Mouse (Mus musculus) midbrain, embryonic 10.5 days (tissue): ENCODE data around the gene Zmat5. TPM values are rescaled to one million over a fixed set of nuclear protein-coding genes. Genes with fewer than 3 reads are reported as not detected.
A peak's percentile ranks its signal among the peaks of the same experiment; 100 is the strongest.

Source experiments
- DNase-seq: peaks from one replicate; pipeline ENCODE4 v3.0.0-alpha.2; 2017; ENCODE audit warnings: low spot score
- H3K27ac ChIP-seq: fragments of 300-500 bp; sonication (generic); replicated peaks from 2 replicates; pipeline ENCODE4 v1.5.1; 2016; ENCODE audit warnings: mild to moderate bottlenecking
- H3K27me3 ChIP-seq: fragments of 300-500 bp; sonication (generic); 2 replicates; pipeline ENCODE4 v1.6.1; 2016; ENCODE audit warnings: low read depth, mild to moderate bottlenecking; ENCODE audit not compliant: poor library complexity, severe bottlenecking
- H3K36me3 ChIP-seq: fragments of 300-500 bp; sonication (generic); 2 replicates; pipeline ENCODE4 v1.6.1; 2016; ENCODE audit warnings: mild to moderate bottlenecking, moderate library complexity
- H3K4me1 ChIP-seq: fragments of 300-500 bp; sonication (generic); 2 replicates; pipeline ENCODE4 v1.6.1; 2016
- H3K4me3 ChIP-seq: fragments of 300-500 bp; sonication (generic); 2 replicates; pipeline ENCODE4 v1.5.1; 2016; ENCODE audit warnings: mild to moderate bottlenecking, moderate library complexity
- H3K9me3 ChIP-seq: fragments of 300-500 bp; sonication (generic); replicated peaks from 2 replicates; pipeline ENCODE4 v1.6.1; 2016; ENCODE audit warnings: mild to moderate bottlenecking
- WGBS: fragments of 180-500 bp; shearing (Covaris S2); methylation state at CpG from one replicate; pipeline ENCODE4 v1.1.7; 2016; 5-methylcytosine and 5-hydroxymethylcytosine counted together
- polyA plus RNA-seq: library from polyadenylated mRNA; unstranded; fragments of >200 nt; fragmentation: Nextera tagmentation; extraction: Ambion mirVana; gene quantifications from 2 replicates; pipeline ENCODE4 v1.2.1, GENCODE M21; 2016

Gene Zmat5
- polyA plus RNA-seq, 1 experiment from 2014 or later: 86.7 TPM

DNA sequence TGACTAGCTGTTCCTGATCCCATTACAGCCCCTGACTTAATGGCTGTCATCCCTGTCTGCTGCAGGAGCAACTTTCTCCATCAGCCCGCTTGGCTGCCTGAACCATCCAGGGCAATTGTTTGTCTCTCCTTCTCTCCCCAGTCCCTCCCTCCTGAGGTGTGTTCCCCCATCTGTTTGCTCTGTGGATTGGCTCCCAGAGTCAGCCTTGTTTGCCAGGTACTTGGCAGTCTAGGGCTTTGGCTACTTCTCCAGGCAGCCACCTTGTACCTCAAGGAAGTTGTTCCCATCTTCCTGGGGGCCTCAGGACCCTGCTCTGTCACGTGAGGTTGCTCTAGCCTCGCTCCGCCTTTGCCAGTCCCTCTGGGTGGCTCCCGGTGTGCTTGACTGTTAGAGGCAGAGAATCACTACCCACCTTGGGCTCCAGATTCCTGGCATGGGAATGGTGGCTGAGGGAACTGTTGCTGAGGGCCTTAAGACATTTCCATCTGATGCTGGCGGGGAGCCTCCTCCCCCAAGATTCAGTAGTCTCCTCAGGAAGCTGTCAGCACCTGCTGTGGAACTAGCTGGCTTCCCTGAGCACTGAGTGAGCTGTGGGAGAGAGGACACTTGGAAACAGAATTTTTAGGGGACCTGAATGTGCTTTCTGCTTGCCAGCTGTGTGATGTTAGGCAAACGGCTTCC, 16.6 kb downstream of the Zmat5 start:
- H3K4me3 ChIP-seq: no peak overlapping the region
- H3K4me1 ChIP-seq: peaks cover 5% of the 10 kb centered on the region; the same call in 1 of the 2 replicates
- 0 out of 2 replicates have a peak overlapping the region, but pooled peaks have one; percentile 4 for H3K27ac ChIP-seq
- 58% methylated on average over 7 of the region's 7 CpGs for WGBS
- no peak for DNase-seq
- no peaks in the 10 kb centered on the region for H3K9me3 ChIP-seq
- peaks cover 38% of the 10 kb centered on the region for H3K36me3 ChIP-seq
- H3K27me3 ChIP-seq: no peaks in the 10 kb centered on the region

DNA sequence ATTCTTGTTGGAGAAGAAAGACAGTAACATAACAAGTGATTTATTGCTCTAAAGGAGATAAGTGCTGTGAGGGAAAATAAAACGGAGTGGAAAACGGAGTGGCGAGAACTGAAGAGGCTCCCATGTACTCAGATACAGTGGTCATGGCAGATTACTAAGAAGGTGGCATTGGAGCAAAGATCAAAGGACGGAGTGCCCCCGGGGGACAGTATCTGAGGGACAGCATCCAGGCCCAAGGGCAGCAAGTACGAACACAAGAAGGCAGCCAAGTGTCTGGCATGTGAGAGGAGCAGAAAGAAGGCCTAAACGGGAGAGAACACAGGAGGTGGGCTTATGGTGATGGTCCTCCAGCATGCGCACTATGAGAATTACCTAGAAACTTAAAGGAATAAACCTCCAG, 17.2 kb downstream of the Zmat5 start:
- H3K9me3 ChIP-seq: no peaks in the 10 kb centered on the region
- H3K4me1 ChIP-seq: peaks cover 5% of the 10 kb centered on the region; the same call in 1 of the 2 replicates
- WGBS: 88% methylated on average over 8 of the region's 8 CpGs
- H3K27me3 ChIP-seq: no peaks in the 10 kb centered on the region
- DNase-seq: no peak
- no peak overlapping the region for H3K27ac ChIP-seq
- peaks cover 45% of the 10 kb centered on the region for H3K36me3 ChIP-seq
- H3K4me3 ChIP-seq: no peak overlapping the region

DNA sequence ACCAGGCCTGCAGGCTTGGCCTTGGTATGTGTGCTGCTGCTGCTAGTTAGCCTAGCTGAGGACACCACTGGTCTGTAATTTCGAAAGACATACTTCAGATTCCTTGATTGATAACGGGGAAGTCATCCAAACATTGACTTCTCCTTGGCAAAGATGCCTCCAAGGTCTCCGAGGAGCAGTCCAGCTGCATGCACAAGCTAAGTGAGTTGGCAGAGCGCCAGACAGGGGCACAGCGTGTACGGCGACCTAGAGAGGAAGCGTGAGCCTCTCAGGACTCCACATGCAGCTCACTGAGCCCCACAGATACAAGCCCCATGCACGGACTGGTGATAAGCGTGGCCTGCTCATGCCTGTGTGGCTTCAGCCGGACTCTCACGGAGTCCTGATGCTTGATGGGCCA, 25.1 kb downstream of the Zmat5 start:
- Histone ChIP-seq H3K9me3 (no peaks in the 10 kb centered on the region), H3K36me3 (peaks cover 36% of the 10 kb centered on the region), H3K27me3 (peaks cover 2% of the 10 kb centered on the region; the same call in 1 of the 2 replicates), H3K4me3 (no peak overlapping the region), H3K27ac (no peak overlapping the region), H3K4me1 (peaks cover 13% of the 10 kb centered on the region)
- 92% methylated on average over 12 of the region's 12 CpGs for whole genome bisulfite sequencing
- DNase-seq: no peak

DNA sequence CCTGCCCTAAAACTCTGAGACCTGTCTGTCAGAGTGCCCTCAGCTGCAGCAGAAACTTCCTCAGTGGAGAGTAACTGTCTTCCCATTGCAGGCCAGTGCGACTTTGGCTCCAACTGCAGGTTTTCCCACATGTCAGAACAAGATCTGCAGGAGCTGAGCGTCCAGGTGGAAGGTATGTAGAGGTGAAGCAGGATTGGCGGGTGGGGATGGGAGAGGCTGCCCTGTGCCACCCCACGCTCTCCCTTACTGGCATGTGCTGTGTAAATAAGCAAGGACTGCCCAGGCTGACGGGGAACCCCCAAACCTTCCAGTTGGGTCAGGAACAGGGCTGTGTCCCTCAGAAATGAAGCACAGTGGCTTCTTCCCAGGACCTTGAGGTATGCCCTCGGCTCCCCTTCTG, 25.6 kb downstream of the Zmat5 start:
- H3K4me1 ChIP-seq: peaks cover 18% of the 10 kb centered on the region
- H3K27me3 ChIP-seq: peaks cover 7% of the 10 kb centered on the region
- no peak for DNase-seq
- H3K4me3 ChIP-seq: no peak overlapping the region
- WGBS: 80% methylated on average over 6 of the region's 6 CpGs
- peaks cover 31% of the 10 kb centered on the region for H3K36me3 ChIP-seq
- no peaks in the 10 kb centered on the region for H3K9me3 ChIP-seq
- no peak overlapping the region for H3K27ac ChIP-seq

DNA sequence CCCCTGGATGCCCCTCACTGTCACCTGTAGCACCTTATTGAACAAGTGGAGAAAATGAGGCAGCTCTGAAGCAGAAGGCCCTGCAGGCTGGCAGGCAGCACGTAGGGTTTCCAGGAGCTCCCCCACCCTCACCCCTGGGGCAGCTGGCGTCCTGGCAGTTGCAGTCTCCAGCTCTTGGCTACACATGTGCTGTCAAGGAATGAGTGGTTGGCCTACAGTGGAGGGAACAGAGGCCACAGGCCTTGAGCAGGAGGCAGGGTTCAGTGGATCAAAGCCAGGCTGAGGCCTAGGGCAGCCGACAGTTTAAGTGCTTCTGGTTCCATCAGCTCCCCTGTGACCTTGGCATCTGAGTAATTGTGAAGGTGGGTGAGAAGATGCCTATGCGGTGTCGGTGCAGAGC, 26.4 kb downstream of the Zmat5 start:
- H3K4me3 ChIP-seq: no peak overlapping the region
- no peaks in the 10 kb centered on the region for H3K9me3 ChIP-seq
- H3K4me1 ChIP-seq: peaks cover 26% of the 10 kb centered on the region
- no peak for DNase-seq
- no peak overlapping the region for H3K27ac ChIP-seq
- peaks cover 15% of the 10 kb centered on the region for H3K27me3 ChIP-seq
- H3K36me3 ChIP-seq: peaks cover 23% of the 10 kb centered on the region
- 83% methylated on average over 5 of the region's 5 CpGs for WGBS

DNA sequence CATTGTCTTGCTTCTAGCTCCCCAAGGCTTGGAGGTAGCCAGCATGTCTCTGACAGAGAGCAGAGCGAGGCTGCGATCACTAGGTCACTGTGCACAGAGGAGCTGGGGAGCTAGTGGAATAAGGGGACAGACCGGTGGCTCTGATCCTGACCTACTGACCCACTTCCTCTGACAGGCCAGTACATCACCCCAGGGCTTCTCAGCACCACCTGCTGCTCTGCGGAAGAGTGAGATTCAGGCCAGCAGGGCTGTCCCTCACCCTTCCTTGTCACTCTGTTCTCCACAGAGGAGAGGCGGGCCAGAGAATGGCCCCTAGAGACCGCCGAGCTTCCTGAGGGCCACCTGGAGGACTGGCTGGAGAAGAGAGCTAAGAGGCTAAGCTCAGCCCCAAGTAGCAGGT, 27.3 kb downstream of the Zmat5 start:
- Histone ChIP-seq H3K27ac (peak overlapping the region; percentile 28; the same call in 1 of the 2 replicates), H3K36me3 (peaks cover 14% of the 10 kb centered on the region; the same call in 1 of the 2 replicates), H3K4me1 (peaks cover 32% of the 10 kb centered on the region), H3K4me3 (no peak overlapping the region), H3K27me3 (peaks cover 17% of the 10 kb centered on the region), H3K9me3 (no peaks in the 10 kb centered on the region)
- DNase-seq: no peak
- WGBS: 60% methylated on average over 7 of the region's 7 CpGs

DNA sequence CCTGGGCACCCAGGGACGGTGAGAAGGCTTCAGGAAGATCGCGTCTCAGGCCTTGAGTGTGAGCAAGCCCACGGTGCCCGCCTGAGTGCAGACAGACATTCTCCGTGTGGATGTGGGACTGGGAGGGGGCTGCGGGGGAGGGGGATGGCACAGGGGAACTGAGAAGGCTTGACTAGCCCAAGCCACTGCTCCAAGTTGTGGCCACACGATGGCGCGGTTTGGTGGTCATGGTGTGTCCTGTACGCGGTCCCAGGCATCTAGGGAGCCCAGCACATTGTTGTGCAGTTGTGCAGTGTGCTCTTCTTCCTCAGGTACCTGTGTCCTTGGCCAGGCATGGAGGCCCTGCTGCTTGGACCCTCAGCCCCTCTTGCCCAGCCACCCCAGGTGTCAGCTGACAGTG, 29.7 kb downstream of the Zmat5 start:
- H3K27ac ChIP-seq: no peak overlapping the region
- 35% methylated on average over 12 of the region's 12 CpGs for WGBS
- peak; percentile 41 for DNase-seq

DNA sequence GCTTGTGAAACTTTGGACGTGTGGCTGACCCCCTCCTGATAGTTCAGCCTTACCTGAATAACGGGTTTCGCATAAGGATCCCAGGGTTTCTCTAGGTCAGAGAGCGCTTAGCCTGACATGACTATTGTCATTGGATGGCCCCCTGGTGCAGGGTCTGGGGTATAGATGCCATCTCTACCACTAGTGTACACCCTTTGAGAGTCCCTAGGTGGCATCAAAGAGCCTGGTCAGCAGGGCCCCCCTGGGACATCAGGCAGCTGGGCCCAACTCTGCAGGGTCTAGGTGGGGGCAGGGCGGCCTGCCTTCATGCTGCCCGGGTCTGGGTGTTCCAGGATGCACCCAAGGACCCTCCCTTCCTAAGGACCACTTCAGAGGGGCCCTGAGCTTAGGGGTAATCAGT, 31.9 kb downstream of the Zmat5 start:
- DNase-seq: no peak
- 37% methylated on average over 6 of the region's 6 CpGs for WGBS
- H3K36me3 ChIP-seq: peaks cover 20% of the 10 kb centered on the region; the same call in 1 of the 2 replicates
- no peaks in the 10 kb centered on the region for H3K9me3 ChIP-seq
- H3K4me1 ChIP-seq: peaks cover 32% of the 10 kb centered on the region
- H3K27ac ChIP-seq: no peak overlapping the region
- no peak overlapping the region for H3K4me3 ChIP-seq
- peaks cover 17% of the 10 kb centered on the region for H3K27me3 ChIP-seq

More for the DNA sequence above, 29.7 kb downstream of the Zmat5 start:
- H3K4me1 ChIP-seq: peaks cover 32% of the 10 kb centered on the region
- peaks cover 20% of the 10 kb centered on the region; the same call in 1 of the 2 replicates for H3K36me3 ChIP-seq
- H3K9me3 ChIP-seq: no peaks in the 10 kb centered on the region
- H3K4me3 ChIP-seq: no peak overlapping the region
- peaks cover 17% of the 10 kb centered on the region for H3K27me3 ChIP-seq

DNA sequence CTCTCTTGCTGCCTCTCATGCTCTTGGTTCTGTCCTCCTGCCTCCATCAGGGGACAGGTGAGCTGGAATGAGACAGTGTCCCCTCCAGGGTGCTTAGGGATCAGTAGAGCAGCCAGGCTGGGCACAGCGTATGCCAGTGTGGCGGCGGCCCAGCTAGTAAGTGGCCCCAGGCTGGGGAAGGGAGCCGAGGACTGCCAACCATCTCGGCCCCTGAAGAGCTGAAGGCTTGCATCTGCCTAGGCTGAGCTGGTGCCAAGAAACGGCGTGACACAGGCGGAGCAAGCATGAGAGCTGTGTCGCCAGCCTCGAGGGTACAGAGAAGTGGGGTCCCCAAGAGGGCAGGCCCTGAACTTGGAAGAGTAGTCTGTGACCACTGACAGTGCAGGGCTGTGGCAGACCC, 33.2 kb downstream of the Zmat5 start:
- peaks cover 25% of the 10 kb centered on the region for H3K4me1 ChIP-seq
- H3K36me3 ChIP-seq: peaks cover 14% of the 10 kb centered on the region; the same call in 1 of the 2 replicates
- no peak overlapping the region for H3K4me3 ChIP-seq
- 85% methylated on average over 10 of the region's 10 CpGs for WGBS
- H3K27me3 ChIP-seq: peaks cover 28% of the 10 kb centered on the region
- no peak for DNase-seq
- no peaks in the 10 kb centered on the region for H3K9me3 ChIP-seq
- H3K27ac ChIP-seq: no peak overlapping the region

DNA sequence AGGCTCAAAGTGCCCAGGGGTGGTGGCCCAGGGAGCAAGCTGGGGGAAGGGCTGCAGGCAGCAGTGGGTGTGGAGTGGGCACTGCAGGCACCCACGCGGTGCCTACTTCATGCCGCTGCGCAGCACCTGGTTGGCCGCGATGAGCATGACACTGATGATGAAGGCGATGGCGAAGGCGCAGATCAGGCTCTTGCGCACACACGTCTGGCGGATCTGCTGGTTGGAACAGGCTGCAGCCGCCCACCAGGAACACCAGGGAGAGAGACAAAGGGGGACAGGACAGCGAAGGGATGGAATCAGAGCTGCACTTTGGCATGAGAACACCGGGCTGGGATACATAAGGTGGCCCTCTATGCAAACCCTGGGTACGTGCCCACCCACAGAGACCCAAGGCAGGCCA, 34.2 kb downstream of the Zmat5 start:
- 92% methylated on average over 16 of the region's 16 CpGs for WGBS
- H3K36me3 ChIP-seq: peaks cover 12% of the 10 kb centered on the region; the same call in 1 of the 2 replicates
- peaks cover 25% of the 10 kb centered on the region for H3K4me1 ChIP-seq
- no peak for DNase-seq
- no peaks in the 10 kb centered on the region for H3K9me3 ChIP-seq
- no peak overlapping the region for H3K4me3 ChIP-seq
- no peak overlapping the region for H3K27ac ChIP-seq
- peaks cover 39% of the 10 kb centered on the region for H3K27me3 ChIP-seq

DNA sequence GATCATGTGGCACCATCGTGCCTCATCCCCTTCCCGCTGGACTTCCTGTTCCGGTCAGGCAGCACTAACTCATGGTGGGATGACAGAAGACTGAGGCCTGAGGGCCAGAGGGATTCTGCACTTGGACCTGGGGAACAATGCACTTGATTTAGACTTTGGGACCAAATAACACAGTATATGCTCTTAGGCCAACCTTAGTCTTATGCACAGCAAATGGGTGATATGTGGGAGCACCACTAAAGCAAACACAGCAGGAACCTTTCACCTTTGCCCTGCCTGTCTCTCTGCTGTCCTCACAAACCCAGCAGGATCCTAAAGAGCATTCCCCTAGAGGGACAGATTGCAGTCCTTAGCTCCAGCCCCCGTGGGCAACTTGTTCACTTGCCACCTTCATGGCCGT, 36.3 kb downstream of the Zmat5 start:
- WGBS: 76% methylated on average over 5 of the region's 5 CpGs
- no peak for DNase-seq
- no peak overlapping the region for H3K4me3 ChIP-seq
- no peaks in the 10 kb centered on the region for H3K9me3 ChIP-seq
- H3K27ac ChIP-seq: no peak overlapping the region
- H3K27me3 ChIP-seq: peaks cover 46% of the 10 kb centered on the region
- peaks cover 15% of the 10 kb centered on the region for H3K4me1 ChIP-seq
- peaks cover 12% of the 10 kb centered on the region; the same call in 1 of the 2 replicates for H3K36me3 ChIP-seq

DNA sequence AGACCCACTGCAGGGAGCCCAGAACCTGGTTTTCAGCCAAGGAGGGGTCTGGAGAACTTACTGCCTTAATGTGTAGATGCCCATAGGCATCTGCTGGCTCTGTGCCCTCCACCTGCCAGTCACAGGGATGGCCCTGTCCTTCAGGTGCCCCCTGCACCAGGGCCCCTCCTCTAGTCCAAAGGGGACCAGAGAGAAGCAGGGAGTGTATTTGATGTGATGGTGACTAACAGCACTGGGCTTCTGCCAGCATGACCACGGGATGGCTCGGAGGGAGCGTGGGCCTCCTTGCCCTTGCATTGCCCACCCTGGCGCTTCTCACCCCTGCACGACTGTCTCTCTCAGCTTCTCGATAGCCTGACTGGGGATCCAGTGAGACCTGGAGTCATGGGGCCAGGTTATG, 40.2 kb downstream of the Zmat5 start:
- no peak overlapping the region for H3K27ac ChIP-seq
- no peaks in the 10 kb centered on the region for H3K36me3 ChIP-seq
- H3K4me3 ChIP-seq: no peak overlapping the region

DNA sequence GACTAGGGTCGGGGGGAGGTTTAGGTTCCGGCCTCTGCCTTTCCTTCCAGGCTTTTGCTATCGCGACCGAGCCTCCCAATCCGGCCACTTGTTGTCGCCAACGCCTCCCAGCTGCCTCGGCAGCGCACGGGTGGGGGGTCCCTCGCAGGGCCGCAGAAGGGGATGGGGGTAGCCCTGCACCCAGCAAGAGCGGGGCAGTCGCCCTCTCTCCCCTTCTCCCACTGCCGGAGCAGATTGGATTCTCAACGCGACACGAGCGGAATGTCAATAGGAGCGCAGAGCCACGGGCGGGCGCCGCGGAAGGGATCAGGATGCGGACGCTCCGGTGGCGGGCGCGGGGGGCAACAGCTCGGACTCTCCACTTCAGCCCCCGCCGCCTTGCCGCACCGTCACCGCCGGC, 41.5 kb downstream of the Zmat5 start:
- H3K36me3 ChIP-seq: no peaks in the 10 kb centered on the region
- peaks cover 27% of the 10 kb centered on the region for H3K4me1 ChIP-seq
- DNase-seq: peak; percentile 43
- under 1% methylated on average over 31 of the region's 39 CpGs for WGBS
- peak overlapping the region; percentile 71 for H3K4me3 ChIP-seq
- peak overlapping the region; percentile 28; the same call in 1 of the 2 replicates for H3K27ac ChIP-seq
- H3K9me3 ChIP-seq: no peaks in the 10 kb centered on the region
- peaks cover 94% of the 10 kb centered on the region for H3K27me3 ChIP-seq

More for the DNA sequence above, 40.2 kb downstream of the Zmat5 start:
- DNase-seq: no peak
- 57% methylated on average over 6 of the region's 6 CpGs for WGBS
- H3K4me1 ChIP-seq: peaks cover 27% of the 10 kb centered on the region
- H3K27me3 ChIP-seq: peaks cover 81% of the 10 kb centered on the region
- H3K9me3 ChIP-seq: no peaks in the 10 kb centered on the region
